Mouse (Mus musculus) megakaryocyte, embryonic 14.5 days (primary cell): ENCODE data around the gene Popdc2.

Experiments used
- FLI1 ChIP-seq: IDR thresholded peaks from 2 replicates; pipeline ENCODE4 v1.6.1; 2012; ENCODE audit warnings: low read length, inconsistent platforms, mixed read lengths
- GATA1 ChIP-seq: IDR thresholded peaks from 3 replicates; pipeline ENCODE4 v1.6.1; 2012; ENCODE audit warnings: mixed read lengths, low read length, inconsistent platforms, borderline replicate concordance

DNA sequence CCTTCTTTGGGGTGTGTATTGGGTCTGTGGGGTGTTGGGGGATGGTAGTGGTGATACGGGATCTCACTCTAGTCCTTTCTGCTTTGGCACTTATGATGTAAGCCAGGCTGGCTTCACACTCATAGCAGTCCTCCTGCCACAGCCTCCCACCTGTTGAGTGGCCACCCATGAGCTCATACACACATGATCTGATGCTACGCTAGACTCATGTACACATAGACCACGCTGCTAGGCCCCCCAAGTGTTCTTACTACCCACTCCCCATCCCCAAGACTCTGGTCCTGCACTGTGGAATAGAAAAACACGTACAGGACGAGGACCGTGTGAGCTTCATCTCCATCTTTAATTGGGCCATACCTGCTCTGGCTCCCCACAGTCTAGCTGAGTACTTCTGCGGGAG, 7.0 kb downstream of the Popdc2 start:
- TF ChIP-seq GATA1 (no peak), FLI1 (no peak)
